Mouse (Mus musculus) erythroblast, adult 5-6 weeks (primary cell): Measurements from ENCODE around the gene Hspbp1. TPM values are rescaled to one million over a fixed set of nuclear protein-coding genes. Genes with fewer than 3 reads are reported as not detected.

Experiments
- ATAC-seq: replicated peaks from 2 replicates; pipeline ENCODE4 v1.8.0; 2016; ENCODE audit warnings: moderate number of reproducible peaks, mild to moderate bottlenecking, moderate TSS enrichment, inconsistent platforms; ENCODE audit not compliant: poor library complexity, low FRiP score, severe bottlenecking
- total RNA-seq, 2 experiments: library from RNA; stranded (forward) in 1 of 2; stranded (reverse) in 1 of 2; fragments of 150-400 nt in 1 of 2; fragments of 200-764, 138-1000 nt in 1 of 2; gene quantifications; 2 replicates each; pipeline versions ENCODE4 v1.2.3 to v1.2.4; 2015 to 2017; ENCODE audit warnings: low replicate concordance in 2 of 2

Hspbp1 gene
- total RNA-seq, 2 experiments from 2014 or later, result 3.1 to 8.3 TPM

DNA sequence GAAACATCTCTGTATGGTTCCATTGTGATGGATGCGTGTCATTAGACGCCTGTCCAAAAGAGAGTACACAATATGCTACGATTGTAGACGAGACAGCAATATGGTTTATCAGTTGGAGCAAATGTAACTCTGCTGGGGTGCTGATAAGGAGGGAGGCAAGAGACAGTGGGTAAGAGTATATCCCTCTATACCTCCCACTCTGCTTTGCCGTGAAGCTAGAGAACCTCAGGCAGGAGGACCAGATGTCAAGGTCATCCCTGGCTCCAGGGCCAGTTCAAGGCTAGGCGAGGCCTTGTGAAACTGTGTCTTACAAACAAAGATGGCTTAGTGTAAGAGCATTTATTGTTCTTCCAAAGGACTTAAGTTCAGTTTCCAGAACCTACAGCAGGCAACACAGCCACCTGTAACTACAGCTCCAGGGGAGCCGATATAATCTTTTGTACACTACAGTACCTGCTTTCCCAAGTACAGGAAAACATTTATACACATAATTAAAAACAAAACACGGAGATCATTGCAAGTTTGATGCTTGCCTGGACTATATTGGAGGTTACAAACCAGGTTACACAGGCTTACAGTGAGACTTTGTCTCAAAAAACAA lies 14.1 kb downstream of the Hspbp1 start:
- peak; percentile 88 for ATAC-seq

DNA sequence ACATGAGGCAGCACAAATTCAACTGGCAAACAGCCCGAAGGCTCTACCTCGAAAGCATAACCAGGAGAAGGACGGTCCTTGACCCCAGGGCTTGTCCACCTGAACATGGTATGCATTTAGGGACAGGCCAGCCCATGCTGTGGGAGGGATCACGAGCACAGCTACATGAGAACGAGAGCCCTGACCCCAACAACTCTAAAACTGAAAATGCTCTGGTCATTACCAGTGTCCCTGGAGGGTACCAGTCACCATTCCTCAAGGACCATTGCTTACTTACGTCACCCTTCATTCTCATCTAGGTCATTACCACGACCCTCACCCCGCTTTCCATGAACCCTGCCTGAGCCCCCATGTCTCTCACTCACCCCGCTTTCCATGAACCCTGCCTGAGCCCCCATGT lies 15.7 kb downstream of the Hspbp1 start:
- no peak for ATAC-seq

DNA sequence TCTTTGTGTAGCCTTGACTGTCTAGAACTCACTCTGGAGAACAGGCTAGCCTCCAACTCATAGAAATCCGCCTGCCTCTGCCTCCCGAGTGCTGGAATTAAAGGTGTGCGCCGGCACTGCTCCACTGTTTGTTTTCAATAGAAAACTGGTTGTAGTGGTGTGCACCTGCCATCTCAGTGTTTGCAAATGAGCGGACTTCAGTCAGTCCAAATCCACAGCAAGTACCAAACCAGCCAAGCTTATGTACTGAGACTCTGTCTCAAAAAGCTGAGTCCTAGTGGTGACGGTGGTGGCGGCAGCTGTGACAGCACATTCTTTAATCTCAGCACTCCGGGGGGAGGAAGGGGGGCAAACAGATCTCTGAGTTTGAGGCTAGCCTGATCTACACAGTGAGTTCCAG lies 16.4 kb downstream of the Hspbp1 start:
- ATAC-seq, result no peak

DNA sequence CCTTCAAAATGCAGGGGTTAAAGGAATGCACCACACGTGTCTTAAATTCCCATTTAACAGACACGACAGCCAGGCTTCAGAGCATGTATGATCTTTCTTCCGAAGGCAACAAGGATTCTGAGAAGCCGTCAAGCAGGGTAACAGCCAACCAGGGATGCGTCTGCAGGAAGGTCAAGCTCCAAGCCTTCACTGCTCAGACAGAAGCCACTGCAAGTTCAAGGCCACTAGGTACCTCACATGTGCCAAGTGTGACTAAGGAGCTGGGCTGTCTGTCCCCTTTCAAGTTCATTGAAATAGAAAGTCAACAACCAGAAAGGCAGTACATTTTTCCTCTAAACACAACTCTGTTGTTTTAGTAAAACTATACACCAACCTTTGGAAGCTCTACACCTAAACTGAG lies 18.0 kb downstream of the Hspbp1 start:
- no peak for ATAC-seq

DNA sequence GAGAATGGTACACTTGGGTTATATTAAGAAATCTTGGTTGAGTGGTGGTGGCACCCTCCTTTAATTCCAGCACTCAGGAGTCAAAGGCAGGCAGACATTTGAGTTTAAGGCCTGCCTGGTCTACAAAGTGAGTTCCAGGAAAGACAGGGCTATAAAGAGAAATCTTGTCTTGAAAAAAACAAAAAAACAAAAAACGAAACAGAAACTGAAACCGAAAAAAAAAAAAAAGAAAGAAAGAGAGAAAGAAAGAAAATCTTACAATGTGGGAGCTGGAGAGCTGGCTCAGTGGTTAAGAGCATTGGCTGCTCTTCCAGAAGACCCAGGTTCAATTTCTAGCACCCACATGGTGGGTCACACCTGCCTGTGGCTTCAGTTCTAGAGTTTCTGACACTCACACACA lies 21.1 kb downstream of the Hspbp1 start:
- ATAC-seq, result no peak

DNA sequence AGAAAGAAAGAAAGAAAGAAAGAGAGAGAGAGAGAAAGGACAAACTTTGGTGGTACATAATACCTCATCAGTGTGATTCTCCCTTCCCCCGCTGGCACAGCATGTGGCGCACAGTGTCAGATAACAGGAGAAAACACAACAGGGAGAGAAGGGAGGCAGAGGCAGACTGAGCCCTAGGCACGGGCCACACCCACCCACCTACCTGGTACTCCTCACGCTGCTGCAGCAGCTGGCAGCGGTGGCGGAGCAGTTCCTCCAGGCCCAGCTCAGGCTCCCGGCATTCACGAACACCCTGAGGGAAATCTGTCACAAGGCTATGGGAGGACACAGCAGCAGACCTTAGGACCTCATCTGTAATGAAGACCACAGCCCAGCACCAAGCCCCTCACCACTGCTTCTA lies 21.7 kb downstream of the Hspbp1 start:
- peak; percentile 34 for ATAC-seq

DNA sequence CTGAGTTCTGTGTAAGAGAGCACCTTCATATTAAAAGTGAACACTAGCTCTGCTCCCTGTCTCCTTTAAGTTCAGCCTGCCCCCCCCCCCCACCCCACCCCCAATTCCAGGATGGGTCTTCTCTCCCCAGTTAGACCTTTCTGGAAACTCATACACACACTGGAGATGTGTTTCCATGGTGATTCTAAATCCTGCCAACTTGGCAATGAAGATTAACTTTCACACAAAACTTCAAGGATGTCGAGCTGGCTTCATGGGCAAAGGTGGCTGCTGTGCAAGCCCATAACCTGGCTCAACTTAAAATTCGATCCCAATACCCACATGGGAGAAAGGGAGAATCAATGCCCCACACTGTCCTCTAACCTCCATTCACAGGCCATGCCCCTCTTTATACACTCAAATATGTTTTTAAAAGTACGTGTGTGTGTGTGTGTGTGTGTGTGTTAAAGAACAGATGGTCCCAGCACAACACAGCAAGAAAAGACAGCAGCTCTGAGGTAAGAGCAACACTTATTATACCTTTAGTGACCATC lies 24.9 kb downstream of the Hspbp1 start:
- ATAC-seq, result no peak

DNA sequence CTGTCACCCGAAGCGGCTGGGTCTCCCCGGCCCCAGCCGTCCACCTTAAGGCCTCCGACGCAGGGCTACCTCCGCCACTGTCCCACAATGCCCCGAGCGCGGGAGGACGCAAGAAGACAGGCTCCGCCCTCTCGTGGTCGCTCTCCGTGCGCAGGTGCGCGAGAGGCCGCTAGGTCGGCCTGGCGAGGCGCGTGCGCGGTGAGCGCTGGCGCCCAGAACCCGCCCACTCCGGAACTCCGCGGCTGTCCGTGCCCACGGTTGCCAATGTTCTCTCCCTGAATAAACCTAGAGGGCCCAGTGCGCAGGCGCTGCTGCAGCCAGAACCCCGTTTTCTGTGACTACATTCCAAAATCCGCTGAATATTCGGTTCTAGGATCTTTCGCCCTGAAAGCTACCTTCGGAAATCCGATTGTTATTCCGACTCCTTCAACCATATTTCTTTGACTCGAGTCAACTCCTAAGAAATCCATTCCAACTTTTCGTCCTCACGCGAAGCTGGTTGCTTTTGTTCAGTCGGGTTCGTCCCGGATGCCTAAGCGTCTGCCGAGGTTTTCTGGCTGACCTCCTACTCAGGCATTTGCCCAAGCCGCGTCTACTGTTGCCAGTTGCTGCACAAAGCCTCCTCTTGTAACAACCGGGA lies 25.8 kb downstream of the Hspbp1 start, which contains the start of gene Ppp6r1:
TSS of gene Ppp6r1 (minus strand) at position 108 of the 640 bp plus-strand sequence.
- ATAC-seq, result peak; percentile 92

DNA sequence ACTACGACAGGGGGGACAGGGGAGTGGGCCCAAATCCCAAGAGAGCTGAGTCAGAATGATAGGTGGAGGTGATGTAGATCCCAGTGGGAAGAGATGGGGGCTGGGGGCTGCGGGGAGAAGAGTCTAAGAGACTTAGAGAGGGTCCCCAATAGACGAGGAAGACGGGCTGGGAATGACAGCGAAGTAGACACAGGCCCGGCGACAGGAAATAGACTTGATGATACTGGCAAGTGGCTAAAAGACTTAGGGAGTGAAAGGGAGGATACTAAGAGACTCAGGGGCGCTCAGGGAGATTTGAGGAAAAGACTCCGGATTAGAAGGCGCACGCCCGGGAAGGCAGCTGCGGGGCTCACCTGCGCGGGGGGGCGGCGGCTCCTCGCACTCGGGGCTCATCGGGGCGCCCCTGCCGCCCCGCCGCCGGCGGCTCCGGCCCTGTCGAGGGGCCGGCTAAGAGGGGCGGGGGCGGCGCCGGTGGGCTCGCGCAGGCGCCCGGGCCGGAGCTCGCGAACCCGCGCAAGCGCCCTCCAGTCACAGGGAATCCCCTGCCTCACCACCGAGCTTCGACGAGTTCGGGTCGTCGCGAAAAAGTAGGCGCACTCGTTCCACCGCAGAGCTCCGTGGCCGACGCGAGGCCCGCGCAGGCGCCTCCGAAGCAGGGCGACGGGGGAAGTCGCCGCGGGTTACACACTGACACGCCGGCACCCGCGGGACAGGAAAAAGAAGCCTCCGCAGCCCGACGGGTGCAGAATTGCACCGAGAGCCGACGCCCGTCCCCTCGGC lies 26.6 kb downstream of the Hspbp1 start:
- ATAC-seq, result peak; percentile 32; the same call in 1 of the 2 replicates

DNA sequence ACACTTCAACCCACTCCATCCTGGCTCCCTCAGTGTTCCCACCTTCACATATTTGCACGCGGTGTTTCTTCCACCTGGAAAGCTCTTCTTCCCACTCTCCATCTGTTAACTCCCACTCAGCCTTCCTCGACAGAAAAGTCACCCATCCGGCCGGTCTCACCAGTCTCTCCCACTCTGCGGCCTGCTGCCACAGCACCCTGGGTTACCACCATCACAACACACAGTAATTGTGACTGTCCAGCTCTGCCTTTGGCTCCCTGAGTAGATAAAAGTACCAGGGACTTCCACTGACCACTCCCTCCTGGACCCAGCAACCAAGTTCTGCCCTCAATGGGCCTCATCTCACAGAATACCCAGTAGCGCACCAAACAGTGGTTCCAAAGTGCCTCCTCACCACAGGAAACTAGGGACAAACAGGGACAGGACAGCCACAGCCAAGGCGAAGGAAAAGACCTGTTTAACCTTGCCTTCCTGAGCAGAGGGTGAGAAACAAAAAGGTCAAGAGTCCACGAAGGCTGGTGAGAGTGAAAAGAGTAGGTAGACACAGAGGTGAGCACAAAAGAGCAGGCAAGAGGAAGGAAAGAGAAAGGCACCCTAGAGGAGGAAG lies 27.2 kb downstream of the Hspbp1 start:
- peak; percentile 29 for ATAC-seq

DNA sequence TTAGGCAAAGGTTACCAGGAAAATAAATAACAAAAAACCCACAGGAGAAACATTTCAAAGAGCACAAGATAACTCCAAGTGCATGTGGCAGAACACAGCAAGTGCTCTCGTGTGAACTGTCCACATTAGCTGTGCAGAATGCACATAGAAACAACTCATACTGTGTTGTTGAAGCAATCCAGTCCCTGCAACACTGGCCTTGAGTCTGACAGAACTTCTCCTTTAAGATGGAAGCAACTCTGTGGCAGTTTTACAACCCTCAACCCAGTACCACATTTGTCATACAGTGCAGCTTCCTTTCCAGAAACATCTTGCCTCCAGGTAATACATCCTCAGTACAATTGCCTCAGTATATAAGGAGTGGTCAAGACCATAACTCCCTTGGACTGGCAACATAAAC lies 28.1 kb downstream of the Hspbp1 start:
- ATAC-seq, result no peak

DNA sequence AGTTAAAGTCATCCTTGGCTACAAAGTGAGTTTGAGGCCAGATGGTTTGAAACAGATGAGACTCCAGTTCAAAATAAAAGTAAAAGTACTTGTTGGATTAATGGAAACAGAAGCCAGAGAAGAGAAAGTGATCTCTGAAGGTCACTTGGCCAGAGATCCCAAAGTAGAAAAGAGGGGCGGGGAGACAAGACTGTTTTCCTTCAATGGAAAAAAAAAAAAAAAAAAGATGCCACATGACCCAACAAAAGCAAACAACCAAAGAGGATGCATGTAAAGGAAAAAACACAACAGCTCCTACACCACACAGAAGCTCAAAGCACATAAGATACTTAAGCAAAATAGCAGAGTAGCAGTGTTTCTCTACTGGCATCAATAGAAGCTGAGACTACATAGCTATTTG lies 29.0 kb downstream of the Hspbp1 start:
- no peak for ATAC-seq

DNA sequence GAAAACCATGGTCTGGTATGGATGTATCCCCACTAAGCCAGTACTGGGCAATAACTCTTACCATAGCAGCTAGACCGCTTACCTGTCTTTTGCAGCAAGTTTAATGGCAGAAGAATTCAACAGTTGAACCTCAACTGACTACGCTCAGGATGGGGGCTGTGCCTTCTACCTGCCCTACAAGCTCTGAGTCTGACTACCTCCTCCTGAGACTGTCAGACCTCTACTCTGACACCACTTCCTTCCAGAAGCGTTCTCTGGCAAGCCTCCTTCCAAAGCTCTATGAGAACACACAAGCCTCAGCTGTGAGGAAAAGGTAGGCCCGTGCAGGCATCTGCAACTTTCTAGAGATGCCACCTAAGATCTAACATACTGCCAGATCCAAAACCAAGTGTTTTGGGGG lies 29.5 kb downstream of the Hspbp1 start:
- ATAC-seq, result no peak

DNA sequence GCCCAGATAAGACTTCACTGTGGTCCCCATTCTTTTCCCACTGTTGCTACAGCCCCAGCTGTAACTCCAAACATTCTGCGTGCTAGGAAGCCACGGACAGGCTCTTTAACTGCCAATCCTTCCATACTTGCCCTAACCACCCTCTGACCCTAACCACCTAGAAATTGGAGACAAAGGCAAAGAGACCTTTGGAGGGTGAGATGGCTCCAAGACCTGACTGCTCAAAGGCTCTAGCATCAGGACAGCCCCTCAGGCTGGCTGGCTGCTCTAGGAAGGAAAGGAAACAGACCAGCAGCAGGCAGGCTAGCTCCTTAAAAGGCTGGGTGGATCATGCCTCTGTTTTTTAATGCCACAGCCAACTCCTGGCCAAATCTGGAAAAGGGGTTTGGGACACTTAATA lies 30.6 kb downstream of the Hspbp1 start:
- no peak for ATAC-seq

DNA sequence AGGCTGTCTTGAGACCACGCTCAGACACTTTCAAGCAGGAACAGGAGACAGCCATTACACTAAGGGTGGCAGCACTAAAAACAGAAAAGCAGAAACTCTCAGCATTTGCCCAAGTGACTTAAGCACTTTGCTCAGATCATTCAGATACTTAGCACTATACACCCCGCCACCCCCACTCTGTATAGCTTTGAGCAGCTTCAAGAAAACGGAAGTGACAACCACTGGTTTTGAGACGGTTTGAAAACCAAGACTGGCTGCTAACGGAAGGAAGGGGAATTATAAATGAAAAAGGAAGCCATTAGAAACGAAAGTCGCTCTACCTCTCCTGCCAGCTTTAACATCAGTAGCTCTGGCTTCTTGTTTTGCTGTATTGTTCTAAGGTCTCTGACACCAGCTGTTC lies 31.1 kb downstream of the Hspbp1 start:
- no peak for ATAC-seq

DNA sequence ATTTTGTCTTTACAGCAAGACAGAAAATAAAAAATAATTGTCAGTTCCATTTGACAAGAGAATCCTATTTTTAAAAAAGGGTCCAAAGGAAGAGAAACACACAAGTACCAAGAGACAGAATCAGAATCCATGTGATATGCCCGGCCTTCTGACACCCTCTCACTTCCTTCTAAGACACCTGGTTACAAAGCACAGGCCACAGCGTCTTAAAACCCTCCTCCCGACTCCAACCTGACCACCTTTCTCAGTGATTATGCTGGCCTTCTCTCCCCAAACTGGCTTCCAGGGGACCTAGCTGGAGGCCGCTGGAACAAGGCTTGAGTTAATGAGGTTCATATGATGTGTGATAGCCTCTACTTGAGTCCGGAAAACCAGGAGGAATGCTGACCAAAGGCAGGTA lies 31.5 kb downstream of the Hspbp1 start:
- ATAC-seq, result no peak

DNA sequence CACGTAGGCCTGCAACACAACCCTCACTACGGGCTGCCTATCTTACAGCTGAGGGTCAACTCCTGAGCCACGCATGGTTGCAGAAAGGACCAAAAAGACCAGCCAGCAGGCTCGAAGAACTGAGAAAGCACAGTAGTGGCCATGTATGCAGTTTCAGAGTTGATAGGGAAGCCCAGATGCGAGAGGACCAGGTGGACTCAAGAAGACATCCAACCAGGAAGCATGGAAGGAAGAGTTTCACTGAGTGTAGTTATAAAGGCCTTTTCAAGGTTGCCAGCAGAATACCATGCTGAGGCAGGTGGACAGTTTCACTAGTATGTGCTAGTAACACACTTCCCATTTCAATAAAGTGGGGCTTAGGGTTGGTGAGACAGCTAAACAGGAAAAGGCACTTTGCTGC lies 32.1 kb downstream of the Hspbp1 start:
- ATAC-seq, result no peak

DNA sequence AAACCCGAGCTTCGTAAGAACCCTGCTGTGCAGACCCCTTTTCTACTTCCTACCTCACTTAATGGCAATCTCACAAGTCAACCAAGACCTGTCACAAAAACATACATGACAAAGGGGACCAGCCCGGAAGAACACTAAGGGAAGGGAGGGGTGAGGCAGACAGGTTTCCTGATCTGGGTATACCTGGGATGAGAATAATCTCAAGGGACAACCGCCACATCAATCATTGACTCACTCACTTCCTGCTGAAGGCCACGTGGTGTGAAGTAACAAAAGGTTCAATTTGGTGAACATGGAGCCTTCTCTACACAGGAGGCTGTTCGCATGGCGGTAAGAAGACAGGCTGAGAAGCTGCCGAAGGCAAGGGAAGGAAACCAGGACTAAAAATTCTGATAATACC lies 33.3 kb downstream of the Hspbp1 start:
- ATAC-seq, result no peak

DNA sequence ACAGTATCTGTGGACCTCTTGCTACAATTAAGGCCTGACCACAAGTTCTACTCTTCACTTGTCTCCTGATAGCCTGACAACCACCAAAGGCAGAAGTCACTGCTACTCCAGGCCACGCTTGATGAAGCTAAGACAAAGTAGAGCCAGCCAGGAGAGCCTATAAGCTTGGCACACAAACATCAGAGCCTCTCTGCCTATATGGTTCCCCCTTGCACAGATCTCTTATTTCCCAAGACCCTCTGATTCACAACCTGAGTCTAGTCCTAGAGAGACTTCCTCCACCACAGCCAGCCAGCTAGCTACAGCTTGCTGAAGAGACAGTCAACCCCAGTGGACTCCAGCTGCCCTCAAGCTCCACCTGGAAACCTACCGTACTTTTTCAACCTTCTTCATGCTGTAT lies 36.9 kb downstream of the Hspbp1 start:
- no peak for ATAC-seq

DNA sequence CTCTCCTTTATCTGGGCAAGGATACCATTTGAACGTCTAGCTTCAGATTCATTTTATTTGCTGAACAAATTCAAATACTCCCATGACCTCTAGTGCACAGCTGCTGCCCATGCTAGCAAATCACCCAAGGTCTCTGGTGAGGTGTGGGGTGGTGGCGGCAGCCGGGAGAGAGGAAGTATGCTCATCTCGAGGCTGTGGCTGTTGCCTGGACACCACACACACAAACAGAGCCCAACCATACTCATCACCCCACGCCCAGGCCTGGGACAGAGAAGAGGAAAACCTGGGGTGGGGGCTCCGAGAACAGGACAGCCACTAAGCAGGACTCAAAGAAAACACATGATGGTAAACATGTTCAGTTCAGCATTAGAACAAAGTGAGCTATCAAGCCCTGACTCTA lies 37.6 kb downstream of the Hspbp1 start:
- no peak for ATAC-seq

DNA sequence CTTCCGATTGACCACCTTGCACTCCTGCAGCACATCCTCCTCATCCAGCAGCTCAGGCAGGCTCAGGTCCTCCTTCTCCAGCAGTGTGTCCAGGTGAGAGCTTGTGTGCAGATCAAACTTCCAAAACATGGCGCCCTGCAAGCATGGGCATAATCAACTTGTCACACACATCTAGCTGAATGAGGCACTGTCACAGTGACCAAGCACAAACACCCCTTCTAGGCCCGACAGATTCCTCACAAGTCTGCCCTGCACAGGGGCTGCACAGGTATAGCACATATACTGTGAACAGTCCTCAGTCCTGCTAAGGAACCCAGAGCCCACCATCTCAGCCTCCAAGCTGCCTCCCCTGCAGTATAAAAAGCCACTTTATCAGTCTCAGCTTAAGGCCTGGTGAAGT lies 38.1 kb downstream of the Hspbp1 start:
- peak; percentile 64 for ATAC-seq
